Mouse (Mus musculus): ENCODE results near the gene Ube4b. TPM values are rescaled to one million over a fixed set of nuclear protein-coding genes. Genes with fewer than 3 reads are reported as not detected.

Gene Ube4b
- total RNA-seq, 2 experiments from 2014 or later = 89.1 to 92.6 TPM

DNA sequence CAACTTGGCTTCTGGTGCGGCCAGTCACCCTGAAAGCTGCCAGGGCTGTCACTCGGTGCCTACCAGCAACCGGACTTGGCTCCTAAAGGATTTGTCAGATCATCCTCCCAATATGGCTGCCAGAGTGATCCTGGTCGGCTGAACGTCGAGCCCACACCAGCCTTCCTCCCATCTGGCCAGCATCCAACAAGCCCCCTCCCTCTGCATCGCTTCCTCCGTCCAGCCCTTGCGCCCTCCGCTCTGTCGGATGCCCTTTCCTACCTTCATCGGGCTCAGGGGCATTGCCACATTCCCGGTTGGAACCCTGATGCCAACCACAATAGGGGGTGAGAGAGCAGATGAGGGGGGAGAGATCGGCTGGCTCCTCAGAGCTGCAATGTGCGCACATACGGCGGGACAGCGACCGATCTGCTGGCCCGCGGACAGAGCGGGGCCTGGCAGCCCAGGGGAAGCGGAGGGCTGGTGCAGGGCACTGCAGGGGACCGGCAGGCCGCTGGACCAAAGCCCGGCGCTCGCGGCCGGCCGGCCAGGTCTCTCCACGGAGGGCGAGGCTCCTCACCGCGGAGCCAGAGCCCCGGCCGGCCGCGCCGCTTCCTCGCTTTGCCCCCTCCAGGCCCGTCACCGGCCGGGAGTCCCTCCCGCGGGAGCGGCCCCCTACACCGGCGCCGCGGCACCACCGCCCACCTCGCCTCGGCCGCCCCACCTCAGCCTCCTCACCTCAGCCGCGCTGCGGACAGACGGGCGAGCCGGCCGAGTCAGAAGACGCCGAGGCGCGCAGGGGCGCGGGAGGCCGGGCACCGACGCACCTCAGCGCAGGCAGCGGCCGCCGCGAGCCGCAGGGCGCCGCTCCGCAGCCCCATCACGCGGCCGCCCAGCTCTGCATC, 119.6 kb downstream of the Ube4b start:
- DNase-seq (ENCODE audit: low spot score in 2 of 2) = peak; percentile 22 to 65

GRCm38 (mm10) chr4:149305761-149306711, 120.5 kb downstream of the Ube4b start:
- DNase-seq (ENCODE audit: low spot score in 2 of 2) = no peak

GRCm38 (mm10) chr4:149304466-149304865, 122.1 kb downstream of the Ube4b start:
- no peak for DNase-seq (ENCODE audit: low spot score in 2 of 2)

- no peak for DNase-seq (ENCODE audit: low spot score in 2 of 2)
Measured at GRCm38 (mm10) chr4:149303502-149303901, 123.0 kb downstream of the Ube4b start.

DNA sequence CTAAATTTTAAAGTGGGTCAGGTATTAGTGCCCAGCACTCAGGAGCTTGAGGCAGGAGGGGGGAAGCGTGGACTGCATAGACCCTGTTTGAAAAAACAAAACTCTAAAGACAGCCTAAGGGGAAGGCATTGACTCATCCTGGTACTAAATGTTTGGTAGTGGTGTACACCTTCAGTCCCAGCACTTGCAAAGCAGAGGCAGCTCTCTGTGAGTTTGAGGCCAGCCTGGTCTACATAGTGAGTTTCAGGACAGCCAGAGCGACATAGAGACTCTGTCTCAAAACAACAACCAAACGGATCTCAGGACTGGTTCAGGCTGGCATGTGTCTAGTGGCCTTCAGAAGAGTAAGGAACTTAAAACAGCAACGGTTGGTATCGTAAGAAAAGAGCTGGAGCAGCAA, 123.8 kb downstream of the Ube4b start:
- DNase-seq (ENCODE audit: low spot score in 2 of 2) = no peak

DNA sequence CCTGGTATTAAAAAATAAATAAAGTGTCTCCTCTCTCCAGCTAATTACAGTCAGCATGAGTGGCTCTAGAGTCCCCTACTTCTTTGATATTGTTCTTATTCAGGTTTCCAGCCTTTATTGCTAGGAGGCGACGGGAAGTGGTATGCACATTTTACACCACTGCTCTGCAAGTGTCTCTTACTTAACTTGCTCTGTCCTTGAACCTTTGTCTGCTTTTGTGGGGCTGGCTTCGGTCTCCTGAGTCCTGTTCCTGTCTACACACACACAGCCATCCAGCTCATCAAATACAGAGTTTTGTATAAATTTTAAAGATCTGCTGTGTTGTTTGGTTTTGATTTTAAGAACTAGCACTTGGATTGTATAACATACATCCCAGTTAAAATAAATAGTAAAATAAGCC, 124.4 kb downstream of the Ube4b start:
- DNase-seq (ENCODE audit: low spot score in 2 of 2) = no peak

GRCm38 (mm10) chr4:149296501-149296900, 130.0 kb downstream of the Ube4b start:
- DNase-seq (ENCODE audit: low spot score in 2 of 2) = no peak

- DNase-seq (ENCODE audit: low spot score in 2 of 2) = no peak
Measured at GRCm38 (mm10) chr4:149292984-149293383, 133.6 kb downstream of the Ube4b start.

DNA sequence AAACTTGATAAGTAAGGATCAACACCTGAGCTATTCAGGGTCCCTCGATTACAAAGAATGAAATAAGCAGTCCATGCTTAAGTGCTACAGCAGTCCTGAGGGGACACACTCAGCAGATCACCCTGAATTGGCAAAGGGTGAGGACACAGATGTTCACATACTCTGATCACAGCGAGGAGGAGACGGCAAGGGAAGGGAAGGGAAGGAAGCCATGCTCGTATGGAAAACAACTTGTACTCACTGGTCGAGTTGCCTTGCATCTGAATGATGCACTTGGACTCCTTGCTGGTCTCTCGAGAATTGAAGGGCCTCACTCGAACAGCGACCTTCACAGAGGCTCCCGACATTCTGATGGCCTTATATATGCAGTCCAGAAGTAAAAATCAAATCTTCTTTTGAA, 135.5 kb downstream of the Ube4b start:
- DNase-seq (ENCODE audit: low spot score in 2 of 2) = no peak

DNA sequence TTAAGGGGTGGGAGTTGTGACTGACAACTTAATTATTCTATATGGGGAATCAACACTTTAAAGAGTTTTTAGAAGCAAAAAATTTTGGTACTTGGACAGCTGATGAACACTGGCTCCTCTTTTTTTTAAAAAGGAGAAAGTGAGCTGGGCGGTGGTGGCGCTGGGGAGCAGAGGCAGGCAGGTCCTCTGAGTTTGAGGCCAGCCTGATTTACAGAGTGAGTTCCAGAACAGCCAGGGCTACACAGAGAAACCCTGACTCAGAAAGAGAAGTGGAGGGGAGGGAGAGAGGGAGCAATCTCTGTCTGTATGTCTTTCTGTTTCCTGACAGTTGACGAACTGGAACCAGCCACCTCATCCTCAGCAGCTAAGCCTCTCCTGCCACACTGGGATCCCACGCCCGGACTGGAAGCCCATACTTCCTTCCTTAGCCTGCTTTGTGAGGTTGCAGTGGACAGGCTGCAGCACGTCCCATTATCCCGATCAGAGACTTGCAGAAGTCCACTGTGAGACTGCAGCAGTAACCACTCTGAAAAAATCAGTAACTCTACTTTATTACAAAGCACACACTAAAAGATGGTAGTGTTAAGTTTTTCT, 136.3 kb downstream of the Ube4b start:
- no peak for DNase-seq (ENCODE audit: low spot score in 2 of 2)

DNA sequence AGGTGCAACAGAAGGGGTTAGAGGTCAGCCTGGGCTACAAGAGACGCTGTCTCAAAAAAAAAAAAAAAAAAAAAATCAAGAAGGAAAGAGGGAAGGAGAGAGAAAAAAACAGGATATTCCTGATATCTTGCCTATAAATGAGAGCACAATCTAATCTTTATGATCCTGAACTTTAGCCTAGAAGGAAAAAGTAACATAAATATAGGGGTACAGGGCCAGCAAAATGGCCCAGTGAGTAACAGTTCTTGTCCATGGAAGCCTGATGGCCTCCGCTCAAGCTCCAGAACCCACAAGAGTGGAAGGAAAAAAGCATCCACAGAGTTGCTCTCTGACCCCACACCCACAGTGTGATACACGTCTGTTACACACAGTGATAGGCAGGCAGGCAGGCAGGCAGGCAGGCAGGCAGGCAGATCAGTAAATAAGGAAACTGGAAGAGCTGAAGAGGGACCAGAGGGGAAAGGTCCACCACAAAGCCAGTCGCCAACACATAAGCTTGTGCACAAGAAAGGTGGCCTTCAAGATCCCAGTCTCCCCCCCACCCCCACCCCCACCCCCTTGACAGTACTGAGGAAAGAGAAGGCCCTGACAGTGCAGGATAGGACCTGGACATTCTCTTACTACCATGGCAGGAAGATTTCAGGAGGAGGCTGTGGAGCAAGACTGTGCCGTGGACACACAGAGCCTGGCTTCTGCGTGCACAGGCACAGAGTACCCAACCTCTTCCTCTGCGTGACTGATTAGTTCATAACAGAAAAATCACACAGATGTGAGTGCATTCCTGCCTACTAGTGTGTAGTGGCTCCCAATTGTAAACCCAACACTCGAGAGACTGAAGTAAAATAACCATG, 140.0 kb downstream of the Ube4b start:
- no peak for DNase-seq (ENCODE audit: low spot score in 2 of 2)

- no peak for DNase-seq (ENCODE audit: low spot score in 2 of 2)
Measured at GRCm38 (mm10) chr4:149285691-149286090, 140.9 kb downstream of the Ube4b start.

GRCm38 (mm10) chr4:149283018-149283417, 143.5 kb downstream of the Ube4b start:
- no peak for DNase-seq (ENCODE audit: low spot score in 2 of 2)

- no peak for DNase-seq (ENCODE audit: low spot score in 2 of 2)
Measured at GRCm38 (mm10) chr4:149282025-149282738, 144.4 kb downstream of the Ube4b start.

Other genes with a start within 250 kb of the Ube4b start
- gene Kif1b, start 119.1 kb downstream of the Ube4b start, total RNA-seq (2021) = 100 to 1,000 TPM; 118 to 124 TPM
- gene Rbp7, start 28.2 kb upstream of the Ube4b start, total RNA-seq (2021) = 10 to 100 TPM; 12.6 to 19.8 TPM
- gene Tmem274, start 50.6 kb upstream of the Ube4b start, total RNA-seq (2021) = not detected
- gene Nmnat1, start 58.5 kb upstream of the Ube4b start, total RNA-seq (2021) = 10 to 100 TPM; 10.1 to 12.3 TPM
- 10 to 100 TPM; 35.3 to 37.4 TPM for gene Lzic, start 58.5 kb upstream of the Ube4b start, total RNA-seq (2021)
- gene Ctnnbip1, start 91.5 kb upstream of the Ube4b start, total RNA-seq (2021) = 10 to 100 TPM; 44.7 to 44.8 TPM
- gene Clstn1, start 159.7 kb upstream of the Ube4b start, total RNA-seq (2021) = 100 to 1,000 TPM; 116 to 127 TPM